Mouse (Mus musculus): ENCODE results near the gene Cfap45.

Cfap45 gene

GRCm38 (mm10) chr1:172493516-172493915 lies 27.1 kb upstream of the Cfap45 start:
- no peak for ATAC-seq (ENCODE audit: insufficient number of reproducible peaks, low FRiP score, low TSS enrichment)

GRCm38 (mm10) chr1:172496030-172496429 lies 24.6 kb upstream of the Cfap45 start:
- ATAC-seq (ENCODE audit: insufficient number of reproducible peaks, low FRiP score, low TSS enrichment), result no peak

DNA sequence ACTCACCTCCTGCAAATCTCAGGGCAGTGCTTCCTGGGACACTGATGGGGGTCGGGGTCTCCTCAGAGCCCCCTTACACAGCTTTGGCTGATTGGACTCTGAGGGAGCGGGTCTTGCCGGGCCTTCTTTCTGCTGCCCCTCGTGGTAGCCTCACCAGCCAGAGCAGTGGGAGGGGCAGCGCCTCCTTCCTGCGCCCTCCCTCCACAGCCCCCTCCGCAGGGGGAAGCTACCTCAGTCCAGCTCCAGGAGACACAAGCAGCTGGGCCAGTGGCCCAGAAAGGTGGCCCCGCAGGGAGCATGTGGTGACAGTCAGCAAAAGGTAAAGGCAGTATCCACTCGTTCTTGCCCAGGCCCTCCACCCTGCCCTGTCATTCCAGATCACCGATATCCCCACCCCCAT lies 23.2 kb upstream of the Cfap45 start:
- no peak for ATAC-seq (ENCODE audit: insufficient number of reproducible peaks, low FRiP score, low TSS enrichment)

GRCm38 (mm10) chr1:172499765-172500441 lies 20.7 kb upstream of the Cfap45 start, which contains the start of gene Tagln2:
Tagln2 (plus strand) TSS chr1:172500047.
- no peak for ATAC-seq (ENCODE audit: insufficient number of reproducible peaks, low FRiP score, low TSS enrichment)

- ATAC-seq (ENCODE audit: insufficient number of reproducible peaks, low FRiP score, low TSS enrichment), result no peak
These were observed 19.9 kb upstream of the Cfap45 start for GRCm38 (mm10) chr1:172500451-172501370.

GRCm38 (mm10) chr1:172501371-172502144 lies 19.0 kb upstream of the Cfap45 start:
- ATAC-seq (ENCODE audit: insufficient number of reproducible peaks, low FRiP score, low TSS enrichment), result no peak

DNA sequence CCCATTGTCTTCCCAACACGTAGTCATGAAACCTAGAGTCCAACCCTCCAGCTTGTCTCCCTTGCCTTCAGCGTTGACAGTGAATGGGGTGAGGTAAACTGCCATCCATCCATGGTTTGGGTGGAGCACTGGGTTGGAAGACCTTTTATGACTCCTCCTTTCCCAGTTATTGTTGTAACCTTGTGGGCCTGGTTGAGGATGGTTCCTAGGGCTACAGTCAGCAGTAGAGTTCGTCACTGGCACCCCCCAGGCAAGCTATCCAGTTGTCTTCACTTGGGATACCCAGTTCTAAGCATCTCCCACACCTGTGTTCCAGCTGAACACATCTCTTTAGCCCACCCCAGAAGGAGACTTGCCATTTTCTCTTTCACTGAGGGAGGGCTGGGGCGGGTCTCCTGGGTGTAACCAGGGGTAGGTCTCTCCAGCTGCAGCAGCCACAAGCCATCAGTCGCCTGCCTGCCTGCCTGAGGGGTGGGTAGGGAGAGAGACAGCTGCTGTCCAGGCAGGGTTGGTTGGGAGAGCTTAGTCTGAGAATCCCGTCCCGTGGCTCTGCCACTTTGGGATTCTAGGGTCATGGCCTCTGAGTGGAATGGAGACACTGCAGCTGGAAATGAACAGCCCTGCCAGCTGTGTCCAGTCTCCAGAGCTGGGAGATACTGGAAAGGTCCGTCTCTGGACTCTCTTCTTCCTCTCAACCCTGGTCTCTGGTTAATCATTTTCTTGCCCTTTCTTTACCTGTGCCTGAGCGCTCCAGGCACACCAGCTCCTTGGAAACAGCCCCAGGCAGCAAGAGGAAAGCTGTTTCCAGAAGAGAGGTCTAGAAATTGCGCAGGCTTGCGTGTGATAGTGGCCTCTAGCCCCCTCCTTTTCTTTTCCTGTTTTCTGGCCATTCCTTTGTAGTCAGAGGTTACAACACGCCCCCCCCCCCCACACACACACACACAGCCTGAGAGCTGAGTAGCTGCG lies 18.2 kb upstream of the Cfap45 start:
- ATAC-seq (ENCODE audit: insufficient number of reproducible peaks, low FRiP score, low TSS enrichment), result no peak

- no peak for ATAC-seq (ENCODE audit: insufficient number of reproducible peaks, low FRiP score, low TSS enrichment)
These were observed 17.2 kb upstream of the Cfap45 start for GRCm38 (mm10) chr1:172503111-172503997.

DNA sequence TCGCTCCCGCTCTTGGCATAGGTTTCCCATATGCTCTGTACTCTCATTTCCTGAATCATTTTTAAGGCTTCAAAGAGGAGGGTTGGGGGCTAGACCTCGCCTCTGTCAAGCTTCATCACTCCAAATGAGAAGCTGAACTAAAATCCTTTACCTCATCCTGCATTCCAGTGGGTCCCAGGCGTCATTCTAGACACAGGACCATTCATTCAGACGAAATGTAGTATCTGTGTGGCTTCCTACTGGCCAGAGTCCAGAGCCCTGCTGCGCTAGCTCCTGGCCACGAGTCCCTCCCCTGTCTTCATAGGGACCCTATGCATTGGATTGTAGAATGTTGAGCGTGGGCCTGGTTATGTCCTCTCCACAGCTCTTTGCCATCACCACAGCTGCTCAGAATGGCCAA lies 15.8 kb upstream of the Cfap45 start:
- no peak for ATAC-seq (ENCODE audit: insufficient number of reproducible peaks, low FRiP score, low TSS enrichment)

GRCm38 (mm10) chr1:172507001-172507400 lies 13.6 kb upstream of the Cfap45 start:
- no peak for ATAC-seq (ENCODE audit: insufficient number of reproducible peaks, low FRiP score, low TSS enrichment)

DNA sequence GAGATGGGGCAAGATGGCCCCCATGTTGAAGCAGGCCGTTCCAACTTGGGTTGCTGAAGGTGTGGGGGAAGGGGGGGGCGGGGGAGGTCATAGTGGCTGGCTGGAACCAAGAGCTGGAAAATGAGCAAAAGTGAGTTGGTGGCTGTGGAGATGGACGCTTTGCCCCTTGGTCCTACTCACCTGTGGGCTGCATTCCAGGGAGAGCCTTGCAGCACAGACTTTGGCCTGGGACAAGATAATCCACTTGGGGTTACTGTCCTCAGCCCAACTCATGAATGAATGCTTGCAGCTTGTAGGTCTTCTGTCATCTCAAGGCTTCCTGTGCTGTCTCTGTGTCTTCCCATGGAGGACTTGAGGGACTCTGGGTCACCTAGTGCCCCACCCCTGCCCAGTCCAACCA lies 12.9 kb upstream of the Cfap45 start:
- no peak for ATAC-seq (ENCODE audit: insufficient number of reproducible peaks, low FRiP score, low TSS enrichment)

GRCm38 (mm10) chr1:172508172-172508571 lies 12.4 kb upstream of the Cfap45 start:
- ATAC-seq (ENCODE audit: insufficient number of reproducible peaks, low FRiP score, low TSS enrichment), result no peak

- no peak for ATAC-seq (ENCODE audit: insufficient number of reproducible peaks, low FRiP score, low TSS enrichment)
These were observed 11.4 kb upstream of the Cfap45 start for GRCm38 (mm10) chr1:172509235-172509634.

GRCm38 (mm10) chr1:172509983-172510382 lies 10.6 kb upstream of the Cfap45 start:
- no peak for ATAC-seq (ENCODE audit: insufficient number of reproducible peaks, low FRiP score, low TSS enrichment)

GRCm38 (mm10) chr1:172510421-172510972 lies 10.1 kb upstream of the Cfap45 start:
- ATAC-seq (ENCODE audit: insufficient number of reproducible peaks, low FRiP score, low TSS enrichment), result no peak

DNA sequence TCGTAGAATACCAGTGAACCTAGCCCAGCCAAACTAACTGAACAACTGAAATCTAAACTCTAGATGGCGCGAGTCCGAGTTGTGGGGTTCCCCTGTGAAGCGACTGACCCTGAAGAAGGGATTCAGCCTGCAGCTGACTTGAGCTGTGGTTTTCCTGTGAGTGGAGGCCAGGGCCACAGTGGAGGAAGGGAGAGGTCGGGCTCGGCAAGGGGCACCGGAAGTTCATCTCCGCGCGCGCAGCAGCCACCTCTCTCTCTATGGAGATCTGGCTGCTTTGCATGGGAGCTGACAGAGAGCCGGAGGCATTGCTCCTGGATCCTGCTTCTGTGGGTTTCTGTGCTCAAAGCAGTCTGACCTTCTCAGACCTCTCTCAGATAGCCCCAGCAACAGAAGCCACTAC lies 7.6 kb upstream of the Cfap45 start:
- ATAC-seq (ENCODE audit: insufficient number of reproducible peaks, low FRiP score, low TSS enrichment), result no peak

- no peak for ATAC-seq (ENCODE audit: insufficient number of reproducible peaks, low FRiP score, low TSS enrichment)
These were observed 6.9 kb upstream of the Cfap45 start for GRCm38 (mm10) chr1:172513525-172514212.

DNA sequence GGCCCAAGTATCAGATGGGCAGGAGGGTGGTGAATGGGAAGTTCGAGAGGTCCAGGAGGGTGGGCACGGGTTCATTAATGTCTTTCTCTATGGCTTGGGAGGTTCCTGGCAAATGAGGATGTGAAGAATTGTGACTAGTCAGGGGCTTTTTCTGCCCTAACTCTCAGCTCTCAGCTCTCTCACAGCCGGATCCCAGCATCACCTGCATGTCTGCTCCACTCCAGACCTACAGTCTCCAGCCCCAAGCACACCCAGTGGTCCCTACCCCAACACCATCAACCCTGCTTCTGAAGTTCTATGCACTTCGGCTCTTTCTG lies 6.4 kb upstream of the Cfap45 start:
- no peak for ATAC-seq (ENCODE audit: insufficient number of reproducible peaks, low FRiP score, low TSS enrichment)
